In the genomic region with DNA sequence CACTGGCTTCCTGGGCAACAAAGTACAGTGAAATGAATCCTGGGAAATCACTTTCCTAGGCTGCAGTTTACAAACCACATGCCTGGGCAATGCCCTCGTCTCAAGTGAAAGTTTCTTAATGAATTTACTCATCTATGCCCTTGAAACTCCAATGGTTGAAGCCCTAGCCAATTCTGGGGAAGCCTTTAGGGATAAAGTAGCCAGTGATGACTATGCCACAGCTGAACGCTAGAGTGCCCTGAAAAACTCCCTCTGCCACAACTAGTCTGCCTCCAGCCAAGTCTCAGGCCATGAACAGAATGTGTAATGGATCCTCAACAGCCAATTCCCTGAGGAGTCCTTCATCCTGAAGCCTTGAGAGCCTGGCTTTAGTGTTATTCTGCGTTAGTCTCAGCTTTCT, we compare ENCODE assay signal across 8 mouse cellular contexts. TPM values are rescaled to one million over a fixed set of nuclear protein-coding genes. Genes with fewer than 3 reads are reported as not detected.
DNase-seq lines count a peak whose midpoint lies in the region; ATAC-seq and TF ChIP-seq lines count a peak whose summit lies in the region.

No protein-coding gene starts in this region.

- 62% methylated on average over 3 of the region's 3 CpGs for WGBS in embryonic facial prominence, embryonic 11.5 days
- WGBS in embryonic facial prominence, embryonic 10.5 days = 81% methylated on average over 3 of the region's 3 CpGs
- 54% methylated on average over 3 of the region's 3 CpGs for WGBS in midbrain, postnatal 0 days
- WGBS in midbrain, embryonic 16.5 days = 72% methylated on average over 3 of the region's 3 CpGs
- 68% methylated on average over 3 of the region's 3 CpGs for WGBS in stomach, embryonic 16.5 days

- ATAC-seq in embryonic facial prominence, embryonic 11.5 days (replicated peaks; ENCODE audit: insufficient number of reproducible peaks, low FRiP score, low TSS enrichment, low read depth) = no peak
- no peak for ATAC-seq in midbrain, postnatal 0 days (ENCODE audit: low FRiP score)
- no peak for ATAC-seq in midbrain, embryonic 16.5 days
- no peak for ATAC-seq in stomach, embryonic 16.5 days (ENCODE audit: insufficient read depth, low FRiP score)

- no peaks in the 10 kb centered on the region for H3K36me3 ChIP-seq in embryonic facial prominence, embryonic 11.5 days (replicated peaks; ENCODE audit: control insufficient read depth, insufficient read depth, low read depth, low read length)
- no peaks in the 10 kb centered on the region for H3K36me3 ChIP-seq in embryonic facial prominence, embryonic 10.5 days (replicated peaks)
- no peaks in the 10 kb centered on the region for H3K36me3 ChIP-seq in midbrain, postnatal 0 days (ENCODE audit: insufficient read depth, low read length)
- no peaks in the 10 kb centered on the region for H3K36me3 ChIP-seq in midbrain, embryonic 16.5 days (ENCODE audit: control insufficient read depth, insufficient read depth, low read length)
- no peaks in the 10 kb centered on the region for H3K36me3 ChIP-seq in stomach, embryonic 16.5 days (ENCODE audit: control insufficient read depth, insufficient read depth, low read length)

- no peaks in the 10 kb centered on the region for H3K4me1 ChIP-seq in embryonic facial prominence, embryonic 11.5 days (ENCODE audit: control insufficient read depth, insufficient read depth, low read length)
- peaks cover 12% of the 10 kb centered on the region for H3K4me1 ChIP-seq in embryonic facial prominence, embryonic 10.5 days
- H3K4me1 ChIP-seq in midbrain, postnatal 0 days (ENCODE audit: insufficient read depth, low read length) = no peaks in the 10 kb centered on the region
- peaks cover 5% of the 10 kb centered on the region for H3K4me1 ChIP-seq in midbrain, embryonic 16.5 days (ENCODE audit: control insufficient read depth, insufficient read depth, low read length)
- H3K4me1 ChIP-seq in embryonic fibroblast, embryonic 13.5 days (ENCODE audit: control insufficient read depth, insufficient read depth, low read length) = peaks cover 24% of the 10 kb centered on the region
- peaks cover 36% of the 10 kb centered on the region for H3K4me1 ChIP-seq in stomach, embryonic 16.5 days (ENCODE audit: control insufficient read depth, insufficient read depth, low read length)

- H3K9ac ChIP-seq in embryonic facial prominence, embryonic 11.5 days (replicated peaks; ENCODE audit: low read length) = no peak overlapping the region
- no peak overlapping the region for H3K9ac ChIP-seq in midbrain, postnatal 0 days (replicated peaks; ENCODE audit: low read length, poor library complexity, severe bottlenecking)
- no peak overlapping the region for H3K9ac ChIP-seq in midbrain, embryonic 16.5 days (ENCODE audit: low read depth, low read length)
- H3K9ac ChIP-seq in stomach, embryonic 16.5 days (ENCODE audit: low read length) = no peak overlapping the region

- H3K4me3 ChIP-seq in embryonic facial prominence, embryonic 11.5 days (ENCODE audit: low read depth, low read length) = no peak overlapping the region
- H3K4me3 ChIP-seq in embryonic facial prominence, embryonic 10.5 days = no peak overlapping the region
- no peak overlapping the region for H3K4me3 ChIP-seq in midbrain, postnatal 0 days (ENCODE audit: low read depth, low read length)
- no peak overlapping the region for H3K4me3 ChIP-seq in midbrain, embryonic 16.5 days (ENCODE audit: low read depth, low read length)
- no peak overlapping the region for H3K4me3 ChIP-seq in embryonic fibroblast, embryonic 13.5 days (ENCODE audit: insufficient read depth, low read length)
- no peak overlapping the region for H3K4me3 ChIP-seq in stomach, embryonic 16.5 days (replicated peaks; ENCODE audit: low read length)

- H3K9me3 ChIP-seq in embryonic facial prominence, embryonic 11.5 days (replicated peaks; ENCODE audit: control insufficient read depth, low read length) = no peaks in the 10 kb centered on the region
- no peaks in the 10 kb centered on the region for H3K9me3 ChIP-seq in embryonic facial prominence, embryonic 10.5 days
- no peaks in the 10 kb centered on the region for H3K9me3 ChIP-seq in midbrain, postnatal 0 days (ENCODE audit: low read length)
- H3K9me3 ChIP-seq in midbrain, embryonic 16.5 days (replicated peaks; ENCODE audit: control insufficient read depth, low read length, poor library complexity, severe bottlenecking) = no peaks in the 10 kb centered on the region
- H3K9me3 ChIP-seq in stomach, embryonic 16.5 days (replicated peaks; ENCODE audit: control insufficient read depth, low read length) = no peaks in the 10 kb centered on the region

- intact Hi-C loops in gastrocnemius, postnatal 14 days (cut with DNase I; ENCODE audit: low total_unique reads) = no loop called here

- 0 out of 2 replicates have a peak overlapping the region, but pooled peaks have one; percentile 4 for H3K27ac ChIP-seq in embryonic facial prominence, embryonic 11.5 days (replicated peaks; ENCODE audit: low read depth, low read length)
- no peak overlapping the region for H3K27ac ChIP-seq in embryonic facial prominence, embryonic 10.5 days (replicated peaks)
- H3K27ac ChIP-seq in midbrain, postnatal 0 days (ENCODE audit: low read depth, low read length) = no peak overlapping the region
- no peak overlapping the region for H3K27ac ChIP-seq in midbrain, embryonic 16.5 days (ENCODE audit: low read length)
- H3K27ac ChIP-seq in embryonic fibroblast, embryonic 13.5 days (ENCODE audit: insufficient read depth, low read length) = peak overlapping the region; percentile 85
- peak overlapping the region; percentile 73 for H3K27ac ChIP-seq in stomach, embryonic 16.5 days (ENCODE audit: low read length)

- no peak for TF ChIP-seq POLR2A in embryonic fibroblast, embryonic 13.5 days (IDR thresholded peaks at IDR 0.05; ENCODE audit: low read depth, low read length)

- H3K4me2 ChIP-seq in embryonic facial prominence, embryonic 11.5 days (ENCODE audit: low read depth, low read length) = no peak overlapping the region
- H3K4me2 ChIP-seq in midbrain, postnatal 0 days (ENCODE audit: low read depth, low read length, poor library complexity, severe bottlenecking) = no peak overlapping the region
- no peak overlapping the region for H3K4me2 ChIP-seq in midbrain, embryonic 16.5 days (ENCODE audit: low read length)
- H3K4me2 ChIP-seq in stomach, embryonic 16.5 days (ENCODE audit: low read depth, low read length) = no peak overlapping the region

- peak; percentile 24 for TF ChIP-seq CTCF in midbrain, postnatal 0 days (IDR thresholded peaks at IDR 0.05)
- no peak for TF ChIP-seq CTCF in embryonic fibroblast, embryonic 13.5 days (IDR thresholded peaks at IDR 0.05; ENCODE audit: borderline replicate concordance, insufficient read depth, low read length)

- H3K27me3 ChIP-seq in embryonic facial prominence, embryonic 11.5 days (ENCODE audit: control insufficient read depth, insufficient read depth, low read length) = no peaks in the 10 kb centered on the region
- no peaks in the 10 kb centered on the region for H3K27me3 ChIP-seq in embryonic facial prominence, embryonic 10.5 days (replicated peaks; ENCODE audit: low read depth, poor library complexity, severe bottlenecking)
- H3K27me3 ChIP-seq in midbrain, postnatal 0 days (ENCODE audit: insufficient read depth, low read length) = no peaks in the 10 kb centered on the region
- H3K27me3 ChIP-seq in midbrain, embryonic 16.5 days (ENCODE audit: control insufficient read depth, insufficient read depth, low read depth, low read length) = no peaks in the 10 kb centered on the region
- no peaks in the 10 kb centered on the region for H3K27me3 ChIP-seq in stomach, embryonic 16.5 days (ENCODE audit: control insufficient read depth, insufficient read depth, low read length)

- DNase-seq in embryonic facial prominence, embryonic 11.5 days (ENCODE audit: low spot score) = peak; percentile 10
- DNase-seq in embryonic facial prominence, embryonic 10.5 days (ENCODE audit: low spot score) = no peak
- peak; percentile 40 for DNase-seq in midbrain, postnatal 0 days (ENCODE audit: low spot score)
- DNase-seq in gastrocnemius, postnatal 14 days = no peak
- DNase-seq in right cerebral cortex, postnatal 36 days (ENCODE audit: low spot score in 2 of 2) = no peak

RNA-seq across cellular contexts. Expression of a gene that starts 8.5 kb away (rescaled TPM):
- 21.2 and 25.4 TPM in 2 replicates for polyA plus RNA-seq in embryonic facial prominence, embryonic 11.5 days (2014; fragmentation: Nextera tagmentation; extraction: Ambion mirVana)
- polyA plus RNA-seq in embryonic facial prominence, embryonic 10.5 days (2016; fragmentation: Nextera tagmentation; extraction: Ambion mirVana) = 18.8 and 19.0 TPM in 2 replicates
- 26.7 and 39.4 TPM in 2 replicates for total RNA-seq in midbrain, postnatal 0 days (2014; rRNA removed)
- 9.0 and 10.9 TPM in 2 replicates for polyA plus RNA-seq in midbrain, postnatal 0 days (2015; fragmentation: Nextera tagmentation; extraction: Ambion mirVana)
- 8.9 and 11.3 TPM in 2 replicates for polyA plus RNA-seq in midbrain, embryonic 16.5 days (2015; fragmentation: Nextera tagmentation; extraction: Ambion mirVana)
- 54.8 and 59.7 TPM in 2 replicates for polyA plus RNA-seq in embryonic fibroblast, embryonic 13.5 days (2011; ENCODE audit: insufficient read length, low read depth, missing spikeins)
- polyA plus RNA-seq in stomach, embryonic 16.5 days (2015; fragmentation: Nextera tagmentation; extraction: Ambion mirVana) = 20.4 and 21.4 TPM in 2 replicates
- total RNA-seq in gastrocnemius, postnatal 14 days (2021) = 10 to 100 TPM; 16.9 to 17.7 TPM

Comparison
In these comparisons a context has a peak if more than half of its experiments do, and no peak if none do; other contexts are left out.
1. DNase-seq: peak in embryonic facial prominence, embryonic 11.5 days (single experiment) and midbrain, postnatal 0 days (single experiment); none in embryonic facial prominence, embryonic 10.5 days (single experiment), gastrocnemius, postnatal 14 days (single experiment) and right cerebral cortex, postnatal 36 days (0 of 2).
2. H3K27ac ChIP-seq: peak in embryonic facial prominence, embryonic 11.5 days (single experiment), embryonic fibroblast, embryonic 13.5 days (single experiment) and stomach, embryonic 16.5 days (single experiment); none in embryonic facial prominence, embryonic 10.5 days (single experiment), midbrain, postnatal 0 days (single experiment) and midbrain, embryonic 16.5 days (single experiment).